Mouse (Mus musculus) activated CD4-positive, CD25-positive, alpha-beta regulatory T cell, adult 9 weeks (primary cell): ENCODE data around the gene Scg2. TPM values are rescaled to one million over a fixed set of nuclear protein-coding genes. Genes with fewer than 3 reads are reported as not detected.

ENCODE experiments used
- polyA plus RNA-seq: library from polyadenylated mRNA; unstranded; fragments of 100-300 nt; shearing (Covaris generic); gene quantifications from one replicate; pipeline ENCODE4 v1.2.1, GENCODE M21; 2017

Scg2 gene
- polyA plus RNA-seq: not detected

DNA sequence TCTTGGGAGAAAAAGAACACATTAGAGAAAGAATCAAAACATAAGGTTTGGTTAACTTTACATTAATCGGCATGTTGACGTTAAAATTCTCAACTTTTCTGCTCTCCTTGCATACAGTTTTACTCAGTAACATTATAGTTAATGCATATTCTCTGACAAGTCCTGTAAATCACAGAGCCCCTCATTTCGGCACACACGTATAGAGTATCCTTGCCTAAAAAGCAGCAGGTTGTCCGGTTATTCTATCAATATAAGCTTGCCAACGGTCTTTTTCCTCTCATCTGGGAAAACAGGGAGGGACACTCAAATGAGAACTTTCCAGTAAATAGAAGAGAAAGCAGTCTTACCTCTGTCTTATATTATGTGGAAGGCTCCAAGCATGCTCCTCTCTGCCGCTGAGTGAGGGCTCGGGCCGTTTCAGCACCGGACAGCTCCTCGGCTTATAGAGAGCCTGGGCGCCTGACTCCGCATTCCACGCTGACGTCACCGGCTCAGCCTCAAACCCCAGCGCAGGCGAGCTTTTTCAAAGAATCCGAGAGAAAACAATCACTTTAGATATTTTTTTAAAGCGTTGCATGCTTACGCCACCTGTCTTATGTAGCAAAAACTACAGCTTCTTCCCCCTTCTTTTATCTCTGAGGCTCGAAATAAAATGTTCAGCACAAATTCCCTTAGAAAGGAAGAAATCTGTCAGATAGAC, at the start of gene Scg2:
TSS of gene Scg2 (minus strand) at position 512 of the 700 bp plus-strand sequence.

Other genes starting within 250 kb of the Scg2 start
- gene Ap1s3, start 231.9 kb upstream of the Scg2 start, polyA plus RNA-seq: 2.1 TPM